Mouse (Mus musculus): ENCODE measurements around the gene Gm128. TPM values are rescaled to one million over a fixed set of nuclear protein-coding genes. Genes with fewer than 3 reads are reported as not detected.

The Gm128 gene
- polyA plus RNA-seq, 1 experiment from 2014 or later: 0.26 TPM

- no peak overlapping the region for H3K9ac ChIP-seq (ENCODE audit: low read length)
Measured at GRCm38 (mm10) chr3:95284501-95285281, 43.3 kb upstream of the Gm128 start.

DNA sequence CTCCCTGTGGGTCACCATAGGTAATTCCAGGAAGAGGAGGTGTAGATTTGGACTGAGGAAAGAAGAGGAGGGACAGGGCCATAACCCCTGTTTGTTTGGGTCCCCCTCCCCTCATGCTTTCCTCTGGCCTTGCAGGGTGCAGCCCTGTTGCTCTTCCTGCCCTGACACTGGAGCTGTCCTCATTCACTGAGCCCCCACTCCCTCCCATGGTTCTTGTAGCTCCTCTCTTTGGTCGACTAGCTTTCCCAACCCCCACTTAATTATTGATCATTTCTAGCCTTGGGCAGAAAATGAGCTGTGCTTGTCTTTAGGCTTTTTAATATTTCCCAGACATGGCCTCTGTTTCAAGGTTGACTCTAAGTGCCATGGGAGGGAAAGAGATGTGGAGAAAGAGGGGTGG is 42.7 kb upstream of the Gm128 start:
- H3K9ac ChIP-seq (ENCODE audit: low read length): peak overlapping the region; percentile 80; the same call in 1 of the 2 replicates
- H3K36me3 ChIP-seq (ENCODE audit: control insufficient read depth, insufficient read depth, low read length): peaks cover 17% of the 10 kb centered on the region
- H3K9me3 ChIP-seq (ENCODE audit: control insufficient read depth, low read length): no peaks in the 10 kb centered on the region
- H3K4me2 ChIP-seq (ENCODE audit: low read length): peak overlapping the region; percentile 84
- H3K27ac ChIP-seq (ENCODE audit: low read depth): no peak overlapping the region
- peaks cover 21% of the 10 kb centered on the region; the same call in 1 of the 2 replicates for H3K4me1 ChIP-seq (replicated peaks; ENCODE audit: control insufficient read depth, insufficient read depth, low read length)
- no peaks in the 10 kb centered on the region for H3K27me3 ChIP-seq (replicated peaks; ENCODE audit: control insufficient read depth, insufficient read depth, low read length)
- DNase-seq (ENCODE audit: low spot score) (no peak), ATAC-seq (replicated peaks; ENCODE audit: low FRiP score, low TSS enrichment, low read depth) (no peak)
- peak overlapping the region; percentile 87 for H3K4me3 ChIP-seq (ENCODE audit: low read depth, low read length)
- WGBS: 14% methylated on average over 1 of the region's 1 CpGs

More at GRCm38 (mm10) chr3:95284501-95285281, 43.3 kb upstream of the Gm128 start:
- H3K27ac ChIP-seq (ENCODE audit: low read depth): no peak overlapping the region
- no peaks in the 10 kb centered on the region for H3K27me3 ChIP-seq (replicated peaks; ENCODE audit: control insufficient read depth, insufficient read depth, low read length)
- H3K9me3 ChIP-seq (ENCODE audit: control insufficient read depth, low read length): no peaks in the 10 kb centered on the region
- H3K4me1 ChIP-seq (replicated peaks; ENCODE audit: control insufficient read depth, insufficient read depth, low read length): peaks cover 21% of the 10 kb centered on the region; the same call in 1 of the 2 replicates
- peak overlapping the region; percentile 84; the same call in 1 of the 2 replicates for H3K4me2 ChIP-seq (ENCODE audit: low read length)
- 83% methylated on average over 12 of the region's 12 CpGs for WGBS
- peaks cover 17% of the 10 kb centered on the region for H3K36me3 ChIP-seq (ENCODE audit: control insufficient read depth, insufficient read depth, low read length)
- DNase-seq (ENCODE audit: low spot score) (no peak), ATAC-seq (replicated peaks; ENCODE audit: low FRiP score, low TSS enrichment, low read depth) (no peak)
- H3K4me3 ChIP-seq (ENCODE audit: low read depth, low read length): peak overlapping the region; percentile 87; the same call in 1 of the 2 replicates

DNA sequence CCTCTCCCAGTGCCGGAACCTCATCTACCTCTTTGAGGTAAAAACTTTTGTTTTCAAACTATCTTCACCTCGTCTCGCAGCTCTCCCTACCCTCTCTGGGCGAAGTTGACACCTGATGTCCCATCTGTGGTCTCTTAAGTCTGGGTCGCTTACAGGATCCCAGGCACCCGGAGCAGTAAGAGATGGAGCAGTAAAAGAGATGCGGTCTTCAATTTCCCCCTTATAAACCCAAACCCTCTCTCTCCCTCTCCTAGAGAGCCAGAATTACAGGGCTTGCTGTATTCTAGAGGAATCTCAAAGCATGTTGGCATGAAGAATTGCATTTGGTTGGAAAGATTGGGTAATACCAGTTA is 42.2 kb upstream of the Gm128 start:
- Histone ChIP-seq H3K27me3 (replicated peaks; ENCODE audit: control insufficient read depth, insufficient read depth, low read length) (no peaks in the 10 kb centered on the region), H3K27ac (ENCODE audit: low read depth) (peak overlapping the region; percentile 92), H3K4me1 (replicated peaks; ENCODE audit: control insufficient read depth, insufficient read depth, low read length) (peaks cover 21% of the 10 kb centered on the region; the same call in 1 of the 2 replicates), H3K9ac (ENCODE audit: low read length) (peak overlapping the region; percentile 80), H3K4me2 (ENCODE audit: low read length) (peak overlapping the region; percentile 84), H3K36me3 (ENCODE audit: control insufficient read depth, insufficient read depth, low read length) (peaks cover 14% of the 10 kb centered on the region), H3K9me3 (ENCODE audit: control insufficient read depth, low read length) (no peaks in the 10 kb centered on the region), H3K4me3 (ENCODE audit: low read depth, low read length) (peak overlapping the region; percentile 87)
- no peak for DNase-seq (ENCODE audit: low spot score)
- no peak for ATAC-seq (replicated peaks; ENCODE audit: low FRiP score, low TSS enrichment, low read depth)
- WGBS: under 1% methylated on average over 7 of the region's 7 CpGs

GRCm38 (mm10) chr3:95282865-95283588 is 41.6 kb upstream of the Gm128 start:
- Histone ChIP-seq H3K4me3 (ENCODE audit: low read depth, low read length) (peak overlapping the region; percentile 87), H3K9me3 (ENCODE audit: control insufficient read depth, low read length) (no peaks in the 10 kb centered on the region), H3K4me1 (replicated peaks; ENCODE audit: control insufficient read depth, insufficient read depth, low read length) (peaks cover 21% of the 10 kb centered on the region; the same call in 1 of the 2 replicates), H3K27ac (ENCODE audit: low read depth) (peak overlapping the region; percentile 92), H3K4me2 (ENCODE audit: low read length) (peak overlapping the region; percentile 84), H3K36me3 (ENCODE audit: control insufficient read depth, insufficient read depth, low read length) (peaks cover 8% of the 10 kb centered on the region), H3K27me3 (replicated peaks; ENCODE audit: control insufficient read depth, insufficient read depth, low read length) (no peaks in the 10 kb centered on the region), H3K9ac (ENCODE audit: low read length) (peak overlapping the region; percentile 80)
- DNase-seq (ENCODE audit: low spot score) (peak; percentile 87), ATAC-seq (replicated peaks; ENCODE audit: low FRiP score, low TSS enrichment, low read depth) (peak; percentile 56)
- WGBS: under 1% methylated on average over 51 of the region's 51 CpGs

GRCm38 (mm10) chr3:95282381-95282864 is 41.0 kb upstream of the Gm128 start:
- Histone ChIP-seq H3K27me3 (replicated peaks; ENCODE audit: control insufficient read depth, insufficient read depth, low read length) (no peaks in the 10 kb centered on the region), H3K4me1 (replicated peaks; ENCODE audit: control insufficient read depth, insufficient read depth, low read length) (peaks cover 21% of the 10 kb centered on the region; the same call in 1 of the 2 replicates), H3K9me3 (ENCODE audit: control insufficient read depth, low read length) (no peaks in the 10 kb centered on the region), H3K4me3 (ENCODE audit: low read depth, low read length) (peak overlapping the region; percentile 87), H3K36me3 (ENCODE audit: control insufficient read depth, insufficient read depth, low read length) (peaks cover 2% of the 10 kb centered on the region), H3K9ac (ENCODE audit: low read length) (peak overlapping the region; percentile 80), H3K4me2 (ENCODE audit: low read length) (peak overlapping the region; percentile 84), H3K27ac (ENCODE audit: low read depth) (peak overlapping the region; percentile 92)
- DNase-seq (ENCODE audit: low spot score) (no peak), ATAC-seq (replicated peaks; ENCODE audit: low FRiP score, low TSS enrichment, low read depth) (no peak)
- WGBS: under 1% methylated on average over 11 of the region's 11 CpGs

DNA sequence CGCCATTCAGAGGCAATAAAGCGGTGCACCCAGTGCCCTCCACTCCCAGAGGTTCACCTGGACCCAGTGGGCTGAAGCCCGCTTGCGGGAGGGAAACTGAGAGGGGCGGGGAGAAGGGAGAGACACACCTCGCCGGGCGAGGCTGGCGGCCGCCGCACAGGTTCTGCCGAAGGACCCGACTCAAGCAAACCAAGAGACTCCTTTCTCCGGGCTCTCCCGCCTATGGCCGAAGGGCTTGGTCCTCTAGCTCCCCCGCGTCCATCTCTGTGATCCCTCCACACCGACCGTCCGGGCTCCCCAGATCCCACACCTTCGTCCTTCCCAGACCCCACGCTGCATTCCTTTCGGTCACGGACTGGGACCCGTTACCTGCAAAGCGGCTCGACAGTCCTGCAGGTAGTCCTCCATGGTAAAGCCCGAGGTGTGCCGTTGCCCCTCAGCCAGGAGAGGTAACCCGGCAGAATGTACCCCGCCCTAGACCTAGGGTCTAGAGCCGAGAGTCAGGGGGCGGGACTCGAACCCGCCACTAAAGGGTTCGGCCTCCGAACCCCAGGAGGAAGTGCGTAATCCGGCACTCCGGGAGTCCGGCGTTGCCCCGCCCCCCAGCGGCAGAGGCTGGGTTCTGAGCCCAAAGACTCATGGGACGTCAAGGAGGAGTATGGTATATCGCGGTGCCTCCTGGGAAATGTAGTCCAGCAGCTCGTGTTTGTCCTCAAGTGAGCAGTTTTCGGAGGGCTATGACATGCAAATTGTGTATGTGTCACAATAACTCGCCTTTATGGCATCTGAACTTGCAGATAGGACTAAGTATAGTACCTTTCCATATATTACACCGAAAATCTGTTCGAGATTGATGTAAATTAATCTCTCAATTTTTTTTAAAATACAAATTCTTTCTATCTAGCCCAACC is 40.1 kb upstream of the Gm128 start, which contains the start of the genes Mindy1 and Prune1:
Gene Mindy1 (plus strand): TSS at position 130 of the 911 bp plus-strand sequence.
Gene Prune1 (minus strand): TSS at position 861 of the 911 bp plus-strand sequence.
- Histone ChIP-seq H3K36me3 (ENCODE audit: control insufficient read depth, insufficient read depth, low read length) (no peaks in the 10 kb centered on the region), H3K9ac (ENCODE audit: low read length) (peak within 1 kb of the TSS; percentile 89), H3K9me3 (ENCODE audit: control insufficient read depth, low read length) (no peaks in the 10 kb centered on the region), H3K27ac (ENCODE audit: low read depth) (peak within 1 kb of the TSS; percentile 92), H3K4me1 (replicated peaks; ENCODE audit: control insufficient read depth, insufficient read depth, low read length) (peaks cover 21% of the 10 kb centered on the region; the same call in 1 of the 2 replicates), H3K27me3 (replicated peaks; ENCODE audit: control insufficient read depth, insufficient read depth, low read length) (no peaks in the 10 kb centered on the region), H3K4me2 (ENCODE audit: low read length) (peak within 1 kb of the TSS; percentile 84), H3K4me3 (ENCODE audit: low read depth, low read length) (peak within 1 kb of the TSS; percentile 87)
- WGBS: under 1% methylated on average over 52 of the region's 53 CpGs
- peak; percentile 92 for ATAC-seq (replicated peaks; ENCODE audit: low FRiP score, low TSS enrichment, low read depth)
- DNase-seq (ENCODE audit: low spot score): peak; percentile 97

DNA sequence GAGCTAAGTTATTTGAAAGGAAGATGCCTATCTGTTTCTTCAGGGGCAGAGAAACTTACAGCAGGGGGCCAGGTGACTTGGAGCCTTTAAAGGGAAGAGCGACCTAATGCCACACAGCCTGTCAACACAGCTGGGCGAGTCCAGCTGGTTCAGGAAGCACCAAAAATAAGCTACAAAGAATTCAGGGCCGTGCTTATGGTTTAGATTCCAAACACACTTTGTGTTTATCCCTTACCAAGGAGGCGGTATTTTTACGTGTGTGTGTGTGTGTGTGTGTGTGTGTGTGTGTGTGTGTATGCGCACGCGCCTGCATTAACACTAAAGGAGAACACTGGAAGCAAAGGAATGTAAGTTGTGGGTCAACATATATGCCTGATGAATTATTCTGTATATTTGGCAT is 39.3 kb upstream of the Gm128 start:
- peak; percentile 58 for DNase-seq (ENCODE audit: low spot score)
- ATAC-seq (replicated peaks; ENCODE audit: low FRiP score, low TSS enrichment, low read depth): no peak
- peak overlapping the region; percentile 84 for H3K4me2 ChIP-seq (ENCODE audit: low read length)
- peak overlapping the region; percentile 84 for H3K27ac ChIP-seq (ENCODE audit: low read depth)
- H3K4me3 ChIP-seq (ENCODE audit: low read depth, low read length): peak overlapping the region; percentile 87
- no peaks in the 10 kb centered on the region for H3K9me3 ChIP-seq (ENCODE audit: control insufficient read depth, low read length)
- no peaks in the 10 kb centered on the region for H3K36me3 ChIP-seq (ENCODE audit: control insufficient read depth, insufficient read depth, low read length)
- H3K27me3 ChIP-seq (replicated peaks; ENCODE audit: control insufficient read depth, insufficient read depth, low read length): no peaks in the 10 kb centered on the region
- peaks cover 21% of the 10 kb centered on the region; the same call in 1 of the 2 replicates for H3K4me1 ChIP-seq (replicated peaks; ENCODE audit: control insufficient read depth, insufficient read depth, low read length)
- peak overlapping the region; percentile 89 for H3K9ac ChIP-seq (ENCODE audit: low read length)
- WGBS: 15% methylated on average over 8 of the region's 8 CpGs
